Comparison of ENCODE assay signal across 9 mouse cellular contexts in genomic region chr2:60200667-60201066, GRCm38 (mm10). TPM values are rescaled to one million over a fixed set of nuclear protein-coding genes. Genes with fewer than 3 reads are reported as not detected.
DNase-seq lines count a peak whose midpoint lies in the region; ATAC-seq and TF ChIP-seq lines count a peak whose summit lies in the region.
"Had no signal": no experiment of that assay in that cellular context is flagged by ENCODE, and none has a peak within 500 bp of the region (broad histone marks: within the 10 kb centered on the region; RNA-seq: fewer than 3 reads in every experiment).

No protein-coding gene starts in this region.

- peak; percentile 66 for DNase-seq in NIH3T3 (ENCODE audit: low read depth)
- peak; percentile 68 for DNase-seq in embryonic facial prominence, embryonic 11.5 days (ENCODE audit: low spot score)
- peak; percentile 66 for DNase-seq in kidney, postnatal 0 days (ENCODE audit: low spot score)
- peak; percentile 62 for DNase-seq in naive thymus-derived CD4-positive, alpha-beta T cell, adult 2 months (ENCODE audit: low read depth)

- no peak overlapping the region for H3K4me3 ChIP-seq in intestine, postnatal 0 days (ENCODE audit: low read depth, low read length)
- H3K4me3 ChIP-seq in intestine, embryonic 15.5 days (replicated peaks), result no peak overlapping the region
- H3K4me3 ChIP-seq in C2C12 (ENCODE audit: insufficient read depth, poor library complexity, severe bottlenecking), result no peak overlapping the region
- no peak overlapping the region for H3K4me3 ChIP-seq in embryonic facial prominence, embryonic 11.5 days (ENCODE audit: low read depth, low read length)
- H3K4me3 ChIP-seq in kidney, postnatal 0 days (replicated peaks; ENCODE audit: low read depth, low read length), result no peak overlapping the region
- H3K4me3 ChIP-seq: liver, embryonic 15.5 days had no signal

- no peaks in the 10 kb centered on the region; the same call in 1 of the 2 replicates for H3K36me3 ChIP-seq in intestine, postnatal 0 days (ENCODE audit: control insufficient read depth, insufficient read depth)
- H3K36me3 ChIP-seq in intestine, embryonic 15.5 days, result peaks cover 2% of the 10 kb centered on the region; the same call in 1 of the 2 replicates
- H3K36me3 ChIP-seq in C2C12 (ENCODE audit: control insufficient read depth, insufficient read depth), result peaks cover 7% of the 10 kb centered on the region
- H3K36me3 ChIP-seq in embryonic facial prominence, embryonic 11.5 days (replicated peaks; ENCODE audit: control insufficient read depth, insufficient read depth, low read depth, low read length), result no peaks in the 10 kb centered on the region
- peaks cover 9% of the 10 kb centered on the region; the same call in 1 of the 2 replicates for H3K36me3 ChIP-seq in kidney, postnatal 0 days (ENCODE audit: insufficient read depth, low read length)

- no peak overlapping the region for H3K9ac ChIP-seq in intestine, postnatal 0 days (ENCODE audit: low read depth, low read length)
- H3K9ac ChIP-seq in intestine, embryonic 15.5 days, result no peak overlapping the region
- no peak overlapping the region for H3K9ac ChIP-seq in embryonic facial prominence, embryonic 11.5 days (replicated peaks; ENCODE audit: low read length)
- no peak overlapping the region for H3K9ac ChIP-seq in kidney, postnatal 0 days (ENCODE audit: low read depth, low read length)
- H3K9ac ChIP-seq: liver, embryonic 15.5 days had no signal

- no peak overlapping the region for H3K4me2 ChIP-seq in intestine, postnatal 0 days (replicated peaks; ENCODE audit: low read depth)
- no peak overlapping the region for H3K4me2 ChIP-seq in intestine, embryonic 15.5 days (replicated peaks)
- H3K4me2 ChIP-seq in embryonic facial prominence, embryonic 11.5 days (ENCODE audit: low read depth, low read length), result no peak overlapping the region
- no peak overlapping the region for H3K4me2 ChIP-seq in kidney, postnatal 0 days (ENCODE audit: low read length)
- H3K4me2 ChIP-seq: liver, embryonic 15.5 days had no signal

- H3K4me1 ChIP-seq in intestine, postnatal 0 days (replicated peaks; ENCODE audit: control insufficient read depth, insufficient read depth, low read length), result no peaks in the 10 kb centered on the region
- H3K4me1 ChIP-seq in intestine, embryonic 15.5 days (replicated peaks), result no peaks in the 10 kb centered on the region
- H3K4me1 ChIP-seq in embryonic facial prominence, embryonic 11.5 days (ENCODE audit: control insufficient read depth, insufficient read depth, low read length), result no peaks in the 10 kb centered on the region
- no peaks in the 10 kb centered on the region for H3K4me1 ChIP-seq in kidney, postnatal 0 days (replicated peaks; ENCODE audit: insufficient read depth, low read length)

- no peaks in the 10 kb centered on the region for H3K79me3 ChIP-seq in C2C12 (ENCODE audit: low read depth)

- no peak for ATAC-seq in intestine, postnatal 0 days
- no peak for ATAC-seq in intestine, embryonic 15.5 days
- no peak for ATAC-seq in embryonic facial prominence, embryonic 11.5 days (replicated peaks; ENCODE audit: insufficient number of reproducible peaks, low FRiP score, low TSS enrichment, low read depth)
- ATAC-seq in kidney, postnatal 0 days (replicated peaks; ENCODE audit: low FRiP score, low read depth), result no peak
- ATAC-seq in megakaryocyte-erythroid progenitor cell, adult 5-6 weeks (replicated peaks; ENCODE audit: low FRiP score, low TSS enrichment, poor library complexity, severe bottlenecking), result no peak

- no peaks in the 10 kb centered on the region for H3K9me3 ChIP-seq in intestine, postnatal 0 days (ENCODE audit: control insufficient read depth)
- no peaks in the 10 kb centered on the region for H3K9me3 ChIP-seq in intestine, embryonic 15.5 days
- no peaks in the 10 kb centered on the region for H3K9me3 ChIP-seq in embryonic facial prominence, embryonic 11.5 days (replicated peaks; ENCODE audit: control insufficient read depth, low read length)
- H3K9me3 ChIP-seq in kidney, postnatal 0 days (replicated peaks; ENCODE audit: low read length), result no peaks in the 10 kb centered on the region
- H3K9me3 ChIP-seq: liver, embryonic 15.5 days had no signal

- H3K27ac ChIP-seq in intestine, postnatal 0 days (ENCODE audit: low read depth, low read length), result no peak overlapping the region
- H3K27ac ChIP-seq in intestine, embryonic 15.5 days, result no peak overlapping the region
- H3K27ac ChIP-seq in embryonic facial prominence, embryonic 11.5 days (replicated peaks; ENCODE audit: low read depth, low read length), result no peak overlapping the region
- no peak overlapping the region for H3K27ac ChIP-seq in kidney, postnatal 0 days
- H3K27ac ChIP-seq: liver, embryonic 15.5 days had no signal

- WGBS in intestine, postnatal 0 days, result 68% methylated on average over 8 of the region's 8 CpGs
- WGBS in intestine, embryonic 15.5 days, result 56% methylated on average over 8 of the region's 8 CpGs
- 51% methylated on average over 8 of the region's 8 CpGs for WGBS in embryonic facial prominence, embryonic 11.5 days
- WGBS in kidney, postnatal 0 days, result 63% methylated on average over 8 of the region's 8 CpGs

- no peaks in the 10 kb centered on the region for H3K27me3 ChIP-seq in intestine, postnatal 0 days (replicated peaks; ENCODE audit: control insufficient read depth, insufficient read depth, low read length)
- H3K27me3 ChIP-seq in intestine, embryonic 15.5 days (replicated peaks), result no peaks in the 10 kb centered on the region
- no peaks in the 10 kb centered on the region for H3K27me3 ChIP-seq in C2C12 (ENCODE audit: control insufficient read depth, insufficient read depth, insufficient read length)
- H3K27me3 ChIP-seq in embryonic facial prominence, embryonic 11.5 days (ENCODE audit: control insufficient read depth, insufficient read depth, low read length), result no peaks in the 10 kb centered on the region
- no peaks in the 10 kb centered on the region for H3K27me3 ChIP-seq in kidney, postnatal 0 days (ENCODE audit: insufficient read depth, low read length)
- H3K27me3 ChIP-seq: liver, embryonic 15.5 days had no signal

- no peaks in the 10 kb centered on the region for H3K79me2 ChIP-seq in C2C12 (ENCODE audit: control insufficient read depth, insufficient read depth)

- TF ChIP-seq CTCF in intestine, postnatal 0 days (IDR thresholded peaks at IDR 0.05; ENCODE audit: low read depth), result peak; percentile 82
- peak; percentile 28 for TF ChIP-seq CTCF in C2C12 (IDR thresholded peaks at IDR 0.05; ENCODE audit: control insufficient read depth, insufficient read depth, insufficient read length)
- TF ChIP-seq CTCF in kidney, postnatal 0 days (IDR thresholded peaks at IDR 0.05; ENCODE audit: low read depth), result peak; percentile 76

- no peak overlapping the region for H3ac ChIP-seq in C2C12 (ENCODE audit: control insufficient read depth, insufficient read length, low read depth)

TF ChIP-seq in C2C12, 6 proteins besides CTCF, POLR2A, EP300 and RAD21:
- TF ChIP-seq USF1 (IDR thresholded peaks at IDR 0.05; ENCODE audit: low read depth) (no peak), CEBPB (IDR thresholded peaks at IDR 0.05; ENCODE audit: low read depth) (no peak), MYOG (IDR thresholded peaks at IDR 0.05; ENCODE audit: control insufficient read depth, extremely low read depth, insufficient read length) (no peak), MAX (IDR thresholded peaks at IDR 0.05) (no peak), FOSL1 (IDR thresholded peaks at IDR 0.05; ENCODE audit: insufficient read depth, low read length, poor library complexity, severe bottlenecking) (no peak), MYOD1 (IDR thresholded peaks at IDR 0.05; ENCODE audit: control insufficient read depth, insufficient read length, low read depth) (no peak)
TF ChIP-seq in C2C12: peak in this region for 0.

RNA-seq across cellular contexts. Expression of gene Baz2b, which starts 9.0 kb away (rescaled TPM):
- 33.8 and 39.7 TPM in 2 replicates for polyA plus RNA-seq in intestine, postnatal 0 days (2015; fragmentation: Nextera tagmentation; extraction: Ambion mirVana)
- polyA plus RNA-seq in intestine, embryonic 15.5 days (2015; fragmentation: Nextera tagmentation; extraction: Ambion mirVana), result 43.4 and 46.3 TPM in 2 replicates
- polyA plus RNA-seq in C2C12 (2012; fragmentation: generic; extraction: Trizol), result 9.4 TPM
- 56.5 and 60.8 TPM in 2 replicates for polyA plus RNA-seq in embryonic facial prominence, embryonic 11.5 days (2014; fragmentation: Nextera tagmentation; extraction: Ambion mirVana)
- 51.7 and 53.9 TPM in 2 replicates for polyA plus RNA-seq in kidney, postnatal 0 days (2015; fragmentation: Nextera tagmentation; extraction: Ambion mirVana)
- total RNA-seq in megakaryocyte-erythroid progenitor cell, adult 5-6 weeks (2014; fragmentation: Nextera tagmentation), result 69.1 and 82.5 TPM in 2 replicates
- total RNA-seq in megakaryocyte-erythroid progenitor cell, adult 5-6 weeks (2017), result 68.8 and 87.4 TPM in 2 replicates

RNA-seq across cellular contexts. Expression of gene March7, which starts 9.0 kb away (rescaled TPM):
- 53.5 and 62.6 TPM in 2 replicates for polyA plus RNA-seq in intestine, postnatal 0 days (2015; fragmentation: Nextera tagmentation; extraction: Ambion mirVana)
- polyA plus RNA-seq in intestine, embryonic 15.5 days (2015; fragmentation: Nextera tagmentation; extraction: Ambion mirVana), result 58.7 and 69.3 TPM in 2 replicates
- 6.0 TPM for polyA plus RNA-seq in C2C12 (2012; fragmentation: generic; extraction: Trizol)
- polyA plus RNA-seq in embryonic facial prominence, embryonic 11.5 days (2014; fragmentation: Nextera tagmentation; extraction: Ambion mirVana), result 78.7 and 82.6 TPM in 2 replicates
- 60.3 and 64.3 TPM in 2 replicates for polyA plus RNA-seq in kidney, postnatal 0 days (2015; fragmentation: Nextera tagmentation; extraction: Ambion mirVana)
- total RNA-seq in megakaryocyte-erythroid progenitor cell, adult 5-6 weeks (2014; fragmentation: Nextera tagmentation), result 68.0 and 79.2 TPM in 2 replicates
- total RNA-seq in megakaryocyte-erythroid progenitor cell, adult 5-6 weeks (2017), result 63.6 and 119 TPM in 2 replicates

Comparison
In these comparisons a context has a peak if more than half of its experiments do, and no peak if none do; other contexts are left out.
1. CTCF ChIP-seq: peak in every context shown above with its lines; median percentile 82 in intestine, postnatal 0 days; 76 in kidney, postnatal 0 days; 28 in C2C12.